Mouse (Mus musculus): ENCODE measurements around the gene Sox5.

Sox5 gene

DNA sequence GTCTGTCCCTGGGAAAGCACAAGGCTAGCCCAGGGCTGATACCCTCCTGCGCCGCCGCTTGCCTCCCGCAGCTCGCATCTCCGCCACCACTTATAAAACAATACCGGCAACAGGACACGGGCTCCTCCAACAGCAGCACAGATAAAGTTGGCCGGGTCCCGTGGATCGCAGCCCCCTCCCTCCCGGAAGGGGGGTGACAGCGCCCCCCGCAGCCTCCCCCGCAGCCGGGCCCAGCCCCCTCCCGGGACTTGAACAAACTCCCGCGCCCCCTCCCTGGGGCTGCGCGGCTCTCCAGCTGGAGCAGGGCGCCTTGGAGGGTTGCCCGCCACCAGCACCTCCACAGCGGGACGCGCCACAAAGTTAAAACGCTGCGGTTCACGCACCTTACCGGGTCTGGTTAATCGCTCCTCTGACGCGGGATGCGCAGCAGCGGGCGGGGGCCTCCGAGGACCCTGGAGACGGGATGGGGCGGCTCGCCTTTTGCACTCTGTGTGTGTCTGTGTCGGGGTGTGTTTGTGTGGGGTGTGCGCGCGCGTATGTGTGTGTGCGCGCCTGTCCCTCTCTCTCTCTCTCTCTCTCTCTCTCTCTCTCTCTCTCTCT, at the start of gene Sox5:
TSS of gene Sox5 (minus strand) at position 547 of the 600 bp plus-strand sequence.
- DNase-seq (ENCODE audit: low spot score): no peak

DNA sequence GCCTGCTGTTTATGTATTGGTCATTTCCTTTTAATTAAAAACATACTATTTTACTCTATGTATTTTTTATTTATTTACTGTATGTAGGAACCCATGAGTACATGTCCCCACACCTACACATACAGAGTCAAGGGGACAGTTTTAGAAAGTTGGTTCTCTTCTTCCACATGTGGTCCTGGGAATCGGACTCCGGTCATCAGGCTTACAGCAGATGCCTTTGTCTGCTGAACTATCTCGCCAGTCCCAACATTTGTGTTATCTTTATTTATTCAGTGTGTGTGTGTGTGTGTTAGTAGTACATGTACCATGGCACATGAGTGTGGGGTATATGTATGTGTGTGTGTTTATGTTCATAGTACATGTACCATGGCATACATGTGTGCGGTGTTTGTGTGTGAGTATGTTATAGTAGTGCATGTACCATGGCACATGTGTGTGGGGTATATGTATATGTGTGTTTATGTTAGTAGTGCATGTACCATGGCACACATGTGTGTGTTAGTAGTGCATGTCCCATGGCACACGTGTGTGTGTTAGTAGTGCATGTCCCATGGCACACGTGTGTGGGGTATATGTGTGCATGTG, 43.3 kb upstream of the Sox5 start:
- DNase-seq (ENCODE audit: low spot score): no peak

DNA sequence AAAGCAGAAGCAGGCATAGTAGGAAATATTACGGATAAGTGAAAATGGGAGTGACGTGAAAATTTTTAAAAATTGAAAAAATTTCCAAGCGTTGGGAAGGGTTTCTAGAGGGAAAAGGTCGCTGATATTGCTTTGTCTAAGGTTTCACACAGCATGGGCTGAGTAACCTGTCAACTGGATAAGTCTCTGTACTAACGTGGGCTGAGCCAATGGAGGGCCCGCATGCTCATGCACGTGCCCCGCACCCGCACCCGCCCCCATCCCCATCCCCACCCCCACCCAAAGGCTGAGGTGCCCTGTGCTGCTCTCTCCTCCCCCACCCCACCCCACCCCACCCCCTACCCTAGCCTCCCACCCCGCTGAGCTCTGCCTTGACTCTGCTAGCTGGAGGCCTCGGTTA, 42.4 kb upstream of the Sox5 start:
- no peak for DNase-seq (ENCODE audit: low spot score)

DNA sequence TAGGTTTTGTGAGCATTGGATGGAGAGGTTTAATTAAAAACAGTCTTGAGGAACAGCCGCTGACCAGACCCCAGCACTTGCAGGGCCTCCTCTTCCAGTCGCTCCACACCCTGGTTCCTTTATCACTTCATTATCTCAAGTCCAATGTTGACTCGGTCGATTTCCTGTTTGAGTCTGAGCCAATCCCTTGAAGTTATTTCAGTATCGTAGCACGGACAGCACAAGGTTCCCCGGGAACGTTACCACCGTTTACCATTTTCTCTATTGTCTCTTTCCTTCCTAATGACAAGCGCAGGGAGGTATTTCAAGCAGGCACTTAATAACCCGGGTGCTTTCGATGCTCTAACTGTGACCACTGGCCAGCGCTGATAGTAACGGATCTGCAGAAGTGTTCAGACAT, 40.8 kb upstream of the Sox5 start:
- DNase-seq (ENCODE audit: low spot score): no peak

DNA sequence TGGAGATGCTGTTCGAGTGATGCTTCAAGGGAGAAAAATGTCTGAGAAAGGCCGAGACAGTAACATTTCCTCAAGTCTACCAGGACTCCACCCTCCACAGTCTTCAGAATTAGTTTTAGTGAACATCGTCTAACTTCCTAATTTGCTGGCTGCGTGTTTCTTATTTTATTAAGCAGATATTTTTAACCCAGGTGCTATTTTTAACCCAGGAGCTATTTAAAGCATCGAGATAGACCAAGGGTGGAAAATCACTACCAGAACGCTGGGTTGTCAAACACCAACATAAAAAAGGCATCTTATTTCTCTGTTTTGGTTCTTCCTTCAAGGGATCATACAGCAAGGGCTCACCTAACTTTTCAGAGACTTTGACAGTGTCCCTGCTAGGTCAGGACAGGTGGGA, 39.2 kb upstream of the Sox5 start:
- no peak for DNase-seq (ENCODE audit: low spot score)

DNA sequence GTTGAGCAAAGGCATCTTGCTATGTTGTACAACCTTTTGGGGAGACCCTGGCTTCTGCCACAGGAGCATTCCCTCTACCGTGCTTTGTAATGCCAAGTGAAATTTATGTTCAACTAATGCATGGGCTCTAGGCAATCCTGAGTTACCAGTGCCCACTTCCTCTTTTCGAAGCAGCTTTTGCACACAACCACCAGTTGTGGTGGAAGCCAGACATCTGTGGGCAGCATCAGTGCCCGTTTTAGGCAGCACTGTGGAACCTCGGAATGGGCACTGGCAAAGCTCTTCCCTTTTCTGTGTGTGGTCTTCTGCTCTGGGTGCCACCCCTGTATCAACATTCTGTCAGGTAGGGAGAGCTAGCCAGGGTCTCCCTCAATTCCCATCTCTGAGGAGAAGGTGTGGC, 36.2 kb upstream of the Sox5 start:
- no peak for DNase-seq (ENCODE audit: low spot score)

DNA sequence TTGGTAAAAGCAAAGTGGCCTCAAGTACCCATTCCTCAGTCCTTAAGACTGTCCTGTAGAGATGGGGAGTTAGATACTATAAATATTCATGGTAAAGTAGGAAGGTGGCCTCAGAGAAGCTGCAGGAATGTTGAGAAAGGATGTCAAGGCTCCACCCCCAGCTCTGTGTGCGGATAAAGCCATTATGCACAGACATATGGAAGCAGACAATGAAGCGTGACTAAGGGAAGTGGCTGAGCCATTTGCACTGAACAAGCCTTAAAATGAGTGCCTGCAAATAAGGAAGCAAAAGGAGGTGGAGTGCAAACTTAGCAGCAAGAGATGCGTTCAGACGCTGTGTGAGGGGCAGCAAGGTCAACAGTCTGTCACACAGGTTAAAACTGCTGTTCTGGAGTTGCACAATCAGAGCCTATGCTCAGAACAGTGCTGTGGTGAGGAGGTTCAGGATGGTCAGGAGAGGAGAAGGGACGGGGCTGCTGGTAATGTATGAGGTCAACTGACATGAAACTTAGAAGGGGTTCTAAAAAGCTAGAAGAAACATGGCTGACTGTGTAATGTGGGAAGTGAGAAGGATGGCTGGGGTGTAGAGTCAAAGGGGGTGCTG, 35.7 kb upstream of the Sox5 start:
- DNase-seq (ENCODE audit: low spot score): no peak

DNA sequence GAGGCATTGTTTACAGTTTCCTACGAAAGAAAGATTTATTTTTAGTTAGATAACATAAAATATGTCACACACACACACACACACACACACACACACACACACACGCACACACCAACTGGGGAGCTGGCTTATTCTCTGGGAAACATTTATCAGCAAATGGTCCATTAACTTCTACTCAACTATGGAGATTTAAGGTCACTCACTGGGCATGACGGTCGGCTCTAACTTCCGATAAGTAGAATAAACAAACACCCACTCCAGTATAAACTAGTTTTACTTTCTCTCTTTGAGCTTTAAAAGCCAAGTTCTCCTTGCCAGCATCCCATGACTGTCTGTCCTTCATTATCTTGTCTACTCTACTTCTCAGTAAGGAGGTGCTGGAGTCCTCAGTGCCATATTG, 33.8 kb upstream of the Sox5 start:
- DNase-seq (ENCODE audit: low spot score): no peak

DNA sequence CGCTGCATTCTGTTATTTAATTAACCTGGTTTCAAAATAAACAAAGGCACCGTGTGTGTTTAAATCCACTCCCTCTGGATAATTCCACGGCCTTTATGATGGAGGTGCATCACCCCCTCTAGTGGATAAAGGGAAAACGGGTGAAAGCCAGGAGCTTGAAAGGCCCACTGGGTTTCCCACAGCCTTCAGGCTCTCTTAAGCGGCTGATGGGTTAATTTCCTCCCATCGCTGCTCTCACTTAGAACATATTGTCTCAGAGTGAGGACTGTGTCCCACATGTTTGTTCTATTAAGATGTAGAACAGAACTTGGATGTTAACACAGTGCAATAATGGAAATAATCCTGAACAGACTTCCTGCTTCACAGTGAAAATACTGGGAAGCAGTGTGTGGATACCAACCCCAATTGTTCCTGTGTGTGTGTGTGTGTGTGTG, 33.2 kb upstream of the Sox5 start:
- no peak for DNase-seq (ENCODE audit: low spot score)

DNA sequence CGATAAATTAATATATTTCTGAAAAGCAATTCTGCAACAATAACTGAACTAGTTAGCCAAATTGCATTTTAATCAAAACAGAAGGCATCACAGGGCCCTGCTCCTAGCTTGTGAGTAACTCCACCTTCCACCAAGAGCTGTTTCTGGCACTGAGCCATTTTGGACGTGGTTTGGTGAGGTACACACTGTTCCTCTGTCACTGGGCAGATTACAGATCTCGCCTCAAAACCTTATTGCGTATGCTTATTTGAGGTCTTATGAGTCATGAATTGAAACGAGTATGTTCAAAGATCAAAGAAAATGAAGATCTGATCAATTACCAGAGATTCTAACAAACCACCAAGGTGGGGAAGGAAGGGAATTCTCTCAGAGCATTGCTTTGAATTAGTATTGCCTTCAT, 22.5 kb upstream of the Sox5 start:
- no peak for DNase-seq (ENCODE audit: low spot score)

DNA sequence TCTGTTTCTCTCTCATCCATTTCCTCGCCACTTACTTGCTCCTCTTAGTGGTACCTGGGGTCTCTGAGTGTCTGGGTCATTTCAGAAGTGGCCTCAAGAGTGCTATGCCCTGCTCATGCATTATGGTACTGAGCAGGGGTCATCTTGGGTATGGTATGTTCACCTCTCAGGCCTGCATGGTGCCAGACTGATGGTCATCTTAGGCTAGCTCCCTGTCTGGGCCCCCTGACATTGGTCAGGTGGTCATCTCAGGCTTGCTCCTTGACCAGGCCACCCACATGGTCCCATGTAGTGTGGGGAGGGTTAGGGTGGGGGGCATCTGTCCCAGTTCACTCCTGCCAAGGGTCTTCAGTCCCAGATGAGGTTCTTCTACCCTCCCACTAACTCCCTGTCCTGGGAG, 21.3 kb upstream of the Sox5 start:
- no peak for DNase-seq (ENCODE audit: low spot score)

DNA sequence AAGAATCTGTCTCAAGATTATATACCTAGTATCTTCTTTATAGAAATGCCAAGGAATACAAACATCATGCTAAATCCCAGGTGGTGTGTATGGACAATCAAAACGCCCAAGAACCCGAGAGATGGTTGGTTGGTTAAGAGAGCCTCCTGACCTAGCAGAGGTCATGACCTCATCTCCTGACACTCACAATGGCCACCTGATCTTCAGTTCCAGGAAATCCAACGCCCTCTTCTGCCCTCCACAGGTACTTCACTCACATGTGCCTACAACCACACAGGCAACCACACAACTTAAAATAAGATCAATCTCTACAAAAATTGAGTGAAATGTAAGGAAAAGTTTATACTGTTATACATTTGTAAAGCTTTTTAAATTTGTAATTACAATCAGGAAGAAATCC, 12.6 kb upstream of the Sox5 start:
- no peak for DNase-seq (ENCODE audit: low spot score)

DNA sequence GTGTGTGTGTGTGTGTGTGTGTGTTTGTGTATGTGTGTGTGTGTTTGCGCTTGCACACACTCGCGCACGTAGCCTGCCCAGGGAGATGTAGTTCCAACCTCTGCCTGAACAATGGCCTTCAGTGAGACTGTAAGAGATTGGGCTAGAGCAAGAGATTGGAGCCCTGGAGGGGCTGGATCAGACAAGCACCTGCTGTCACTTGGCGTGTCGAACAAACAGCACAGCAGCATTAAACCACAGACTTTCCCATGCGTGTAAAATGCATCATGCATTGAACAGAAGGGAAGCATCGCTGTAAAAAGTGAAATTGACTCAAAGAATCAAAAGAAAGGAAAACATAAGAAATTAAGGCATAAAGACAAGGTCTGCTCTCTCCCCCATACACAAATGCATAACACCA, 11.1 kb upstream of the Sox5 start:
- DNase-seq (ENCODE audit: low spot score): no peak

DNA sequence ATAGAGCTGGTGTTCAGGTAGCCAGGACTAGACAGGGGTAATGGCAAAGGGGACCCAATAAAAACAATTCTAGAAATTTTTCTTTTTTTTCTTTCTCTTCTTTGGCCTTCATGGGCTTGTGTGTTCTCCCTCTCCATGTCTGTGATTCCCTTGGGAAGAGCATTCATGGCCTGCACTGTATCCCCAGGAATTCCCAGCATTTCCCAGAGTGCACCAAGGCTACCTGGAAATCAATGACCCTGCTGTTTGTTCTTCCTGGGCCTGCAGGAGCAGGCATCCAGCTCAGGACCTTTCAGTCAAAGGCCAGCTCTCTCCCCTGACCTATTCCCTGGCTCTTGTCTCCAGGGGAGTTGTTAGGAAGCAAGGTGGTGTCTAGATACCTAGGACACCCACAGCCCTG, 1.5 kb upstream of the Sox5 start:
- DNase-seq (ENCODE audit: low spot score): no peak

DNA sequence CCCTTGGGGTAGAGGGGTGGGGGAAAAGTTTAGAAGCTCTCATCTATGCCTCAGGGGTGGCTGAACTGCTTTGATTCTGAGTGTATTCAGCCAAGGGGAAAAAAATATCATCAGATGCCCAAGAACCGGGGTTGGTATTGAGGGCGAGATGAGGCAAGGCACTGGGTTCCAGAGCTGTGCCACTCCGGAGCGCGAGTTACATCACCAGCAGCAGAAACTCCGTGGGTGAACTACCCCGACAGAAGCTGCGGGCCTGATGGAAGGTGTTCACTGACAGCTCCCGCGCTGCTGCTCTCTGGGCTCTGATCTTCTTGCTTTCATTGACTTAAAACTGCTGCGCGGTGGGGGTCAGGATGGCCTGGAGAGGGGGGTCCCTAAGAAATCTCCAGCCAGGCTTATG, 1.1 kb upstream of the Sox5 start:
- no peak for DNase-seq (ENCODE audit: low spot score)

DNA sequence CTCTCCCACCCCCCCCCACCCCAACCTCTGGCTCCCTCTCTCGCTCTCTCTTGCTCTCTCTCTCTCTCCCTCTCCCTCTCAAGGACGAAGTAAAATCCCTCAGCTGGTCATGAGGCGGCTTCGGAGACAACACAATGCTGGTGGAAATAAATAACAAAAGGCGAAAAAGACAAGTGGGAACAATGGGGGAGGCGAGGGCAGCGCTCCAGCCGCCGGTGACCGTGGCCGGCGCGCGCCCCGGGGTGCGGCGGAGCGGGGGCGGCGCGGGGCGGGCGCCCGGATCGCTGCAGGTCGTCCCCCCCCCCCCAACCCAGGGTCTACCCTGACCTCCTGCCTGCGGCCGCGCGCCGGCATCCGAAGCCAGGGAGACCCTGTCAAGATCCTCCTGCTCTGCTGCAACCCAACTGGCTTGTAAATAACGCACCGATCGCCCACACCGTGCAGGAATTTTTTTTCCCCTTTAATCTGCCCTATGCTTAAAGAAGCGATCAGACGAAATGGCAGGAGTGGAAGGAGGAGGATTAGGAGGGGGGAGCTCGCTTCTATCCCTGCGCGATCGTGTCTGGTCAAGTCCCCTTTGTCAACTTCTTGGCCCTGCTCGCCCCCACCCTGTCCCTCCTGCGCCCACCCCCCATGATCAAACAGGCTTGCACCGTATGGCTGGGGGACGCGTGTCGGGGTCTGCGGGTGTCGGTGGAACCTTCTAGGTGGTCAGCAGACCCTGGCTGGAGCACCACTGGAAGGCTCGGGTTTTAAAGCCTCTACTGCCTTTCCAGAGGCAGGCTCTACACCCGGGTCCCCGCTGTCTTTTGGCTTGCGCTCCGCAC, 467 bp upstream of the Sox5 start:
- no peak for DNase-seq (ENCODE audit: low spot score)

DNA sequence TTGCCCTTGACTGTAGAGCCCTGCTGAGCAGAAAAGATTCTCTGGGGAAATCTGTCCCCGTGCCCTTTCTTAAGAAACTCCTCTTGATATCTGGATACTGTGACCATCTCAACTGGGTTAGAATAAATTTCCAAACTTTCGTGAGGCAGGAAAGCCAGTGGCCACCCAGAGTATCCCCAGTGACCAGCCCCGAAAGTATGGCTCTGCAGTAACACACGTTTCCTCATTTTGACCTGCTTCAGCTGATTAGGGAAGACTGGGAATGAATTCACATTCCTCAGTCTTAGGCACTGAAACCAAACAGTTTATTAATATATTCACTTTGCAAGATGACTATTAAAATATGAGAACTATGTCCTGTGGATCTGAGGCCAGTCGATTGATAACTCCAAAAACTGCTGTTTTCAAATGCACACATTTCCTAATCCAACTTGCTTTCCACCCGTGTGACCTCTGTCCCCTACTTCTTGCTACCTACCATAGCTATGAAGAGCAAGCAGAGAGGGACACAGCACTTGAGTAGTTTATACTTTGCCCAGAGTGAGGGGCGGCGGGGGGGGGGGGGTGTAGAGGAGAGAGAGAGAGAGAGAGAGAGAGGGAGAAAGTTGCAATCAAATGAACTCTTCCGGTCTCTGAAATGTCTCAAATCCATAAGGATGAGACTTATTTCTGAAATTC, 1.0 kb downstream of the Sox5 start:
- no peak for DNase-seq (ENCODE audit: low spot score)

DNA sequence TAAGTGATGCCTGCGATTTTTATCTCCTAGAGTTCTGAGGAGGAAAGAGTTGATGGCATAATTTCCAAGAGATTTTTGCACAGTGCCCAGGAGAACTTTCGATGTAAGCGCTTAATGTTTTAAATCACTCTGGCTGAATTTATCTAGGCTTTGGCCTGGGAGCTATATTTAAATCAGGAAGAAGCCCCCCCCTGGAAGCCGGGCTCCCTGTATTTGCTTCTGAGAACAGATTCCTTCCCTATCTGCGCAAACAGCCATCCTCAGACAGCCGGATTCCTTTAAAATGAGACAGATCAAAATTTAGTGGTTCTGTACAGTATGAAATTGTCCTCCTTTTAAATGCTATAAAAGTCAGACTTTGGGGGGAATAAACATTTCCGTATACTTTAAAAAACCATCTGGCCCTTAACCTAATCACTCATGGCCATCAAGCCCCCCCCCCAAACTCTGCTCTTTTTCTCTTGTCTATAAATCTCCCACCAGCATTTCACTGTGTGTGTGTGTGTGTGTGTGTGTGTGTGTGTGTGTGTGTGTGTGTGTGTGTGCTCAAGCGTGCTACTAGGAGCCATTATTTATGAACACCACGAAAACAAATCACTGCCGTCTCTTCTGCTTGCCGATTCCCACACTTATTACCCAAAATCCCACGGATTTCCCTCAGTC, 1.7 kb downstream of the Sox5 start:
- no peak for DNase-seq (ENCODE audit: low spot score)

DNA sequence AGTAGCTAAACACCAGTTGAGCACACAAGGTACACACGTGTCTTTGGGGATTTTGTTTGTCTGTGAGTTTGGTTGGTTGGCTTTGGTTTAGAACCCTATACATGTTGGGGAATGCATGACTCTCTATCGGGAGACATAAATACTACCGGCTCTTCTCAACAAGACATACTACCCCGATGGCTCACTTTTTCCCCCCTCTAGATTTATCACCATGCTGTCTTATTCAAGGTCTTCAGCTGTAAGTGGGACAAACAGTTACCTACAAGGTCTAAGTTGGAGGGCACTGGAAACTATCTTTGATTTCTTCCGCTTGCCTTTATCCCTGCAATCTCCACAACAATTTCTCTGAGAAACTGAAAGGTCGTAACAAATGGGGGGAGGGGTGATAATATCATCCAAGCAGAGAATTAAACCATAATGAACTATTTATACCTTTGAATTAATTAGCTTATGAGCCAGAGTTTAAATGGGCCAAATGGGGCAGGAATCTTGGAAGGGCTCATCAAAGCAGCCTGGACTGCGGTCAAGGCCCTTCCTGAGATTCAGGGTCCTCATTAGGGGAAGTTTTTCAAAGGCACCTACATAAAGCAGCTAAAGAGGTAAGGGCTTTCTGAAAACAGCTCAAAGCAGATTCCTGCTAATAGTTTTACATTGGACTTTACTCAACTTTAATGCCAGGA, 4.3 kb downstream of the Sox5 start:
- no peak for DNase-seq (ENCODE audit: low spot score)

DNA sequence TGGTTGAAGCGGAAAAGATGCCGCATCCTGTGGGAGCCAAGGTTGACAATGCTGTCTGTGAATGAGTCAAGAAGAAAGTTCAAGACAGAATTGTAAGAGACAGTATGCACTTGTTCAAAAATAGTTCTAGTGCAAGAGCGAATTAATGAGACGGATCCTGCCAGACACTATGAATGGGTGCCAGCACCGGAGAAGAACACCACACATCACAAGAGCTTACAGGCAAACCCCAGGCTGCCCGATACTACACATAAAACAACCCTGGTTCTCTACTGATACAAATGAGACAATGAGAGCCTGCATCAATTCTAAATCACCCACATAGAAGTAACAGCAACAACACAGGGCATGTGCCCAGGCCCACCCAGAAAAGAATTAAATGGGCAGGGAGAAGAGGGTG, 8.0 kb downstream of the Sox5 start:
- no peak for DNase-seq (ENCODE audit: low spot score)

DNA sequence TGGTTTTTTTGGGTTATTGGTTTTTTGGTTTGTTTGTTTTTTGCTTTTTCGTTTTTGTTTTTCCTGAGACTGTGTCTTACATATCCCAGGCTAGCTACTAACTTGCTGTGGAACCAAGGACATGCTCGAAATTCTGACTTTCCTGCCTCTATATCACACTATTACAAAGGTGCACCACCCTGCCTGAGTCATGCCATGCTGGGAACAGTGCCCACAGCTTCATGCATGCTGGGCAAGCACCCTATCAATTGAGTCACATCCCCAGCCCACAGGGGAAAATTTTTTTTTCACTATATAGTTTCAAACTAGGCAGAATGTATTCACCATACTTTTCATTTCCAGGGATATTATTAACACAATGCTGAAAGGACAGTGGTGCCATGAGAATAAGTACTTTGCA, 8.8 kb downstream of the Sox5 start:
- DNase-seq (ENCODE audit: low spot score): no peak

Data from c-Kit-positive CD71-positive TER-119-positive erythroid progenitor cells, embryonic 14.5 days (primary cell).